ENCODE assay signal across 12 mouse cellular contexts in genomic region chr6:15727681-15728410, GRCm38 (mm10). TPM values are rescaled to one million over a fixed set of nuclear protein-coding genes. Genes with fewer than 3 reads are reported as not detected.
DNase-seq lines count a peak whose midpoint lies in the region; ATAC-seq and TF ChIP-seq lines count a peak whose summit lies in the region.
"Had no signal": no experiment of that assay in that cellular context is flagged by ENCODE, and none has a peak within 500 bp of the region (broad histone marks: within the 10 kb centered on the region; RNA-seq: fewer than 3 reads in every experiment).

No protein-coding gene starts in this region.

- H3K36me3 ChIP-seq in stomach, embryonic 14.5 days (ENCODE audit: control insufficient read depth, insufficient read depth, low read length): no peaks in the 10 kb centered on the region
- no peaks in the 10 kb centered on the region for H3K36me3 ChIP-seq in stomach, postnatal 0 days (ENCODE audit: control insufficient read depth, insufficient read depth, low read length)
- H3K36me3 ChIP-seq in kidney, embryonic 16.5 days (ENCODE audit: insufficient read depth, low read length): no peaks in the 10 kb centered on the region

- no peaks in the 10 kb centered on the region for H3K27me3 ChIP-seq in stomach, embryonic 14.5 days (ENCODE audit: control insufficient read depth, insufficient read depth, low read length)
- H3K27me3 ChIP-seq in stomach, postnatal 0 days (ENCODE audit: control insufficient read depth, insufficient read depth, low read length): no peaks in the 10 kb centered on the region
- H3K27me3 ChIP-seq in kidney, embryonic 16.5 days (ENCODE audit: insufficient read depth, low read length): no peaks in the 10 kb centered on the region
- H3K27me3 ChIP-seq: CH12.LX had no signal

- no peak for ATAC-seq in stomach, embryonic 14.5 days (ENCODE audit: insufficient number of reproducible peaks, insufficient read depth, low FRiP score, low read depth)
- ATAC-seq in stomach, postnatal 0 days (ENCODE audit: low FRiP score, low TSS enrichment): no peak
- ATAC-seq in kidney, embryonic 16.5 days (ENCODE audit: low FRiP score, low TSS enrichment): peak; percentile 79
- ATAC-seq: intestine, postnatal 0 days had no signal

- no peak for TF ChIP-seq EP300 in stomach, postnatal 0 days (optimal IDR thresholded peaks at IDR 0.05)

- no peak overlapping the region for H3K4me3 ChIP-seq in gastrocnemius, adult 2 months
- H3K4me3 ChIP-seq in stomach, embryonic 14.5 days (ENCODE audit: low read depth, low read length): no peak overlapping the region
- no peak overlapping the region for H3K4me3 ChIP-seq in stomach, postnatal 0 days (ENCODE audit: low read depth, low read length)
- no peak overlapping the region for H3K4me3 ChIP-seq in kidney, embryonic 16.5 days (ENCODE audit: low read length)

- WGBS in stomach, embryonic 14.5 days: 50% methylated on average over 4 of the region's 4 CpGs
- WGBS in stomach, postnatal 0 days: 37% methylated on average over 4 of the region's 4 CpGs
- 37% methylated on average over 4 of the region's 4 CpGs for WGBS in kidney, embryonic 16.5 days

- H3K9ac ChIP-seq in stomach, embryonic 14.5 days (replicated peaks; ENCODE audit: low read depth, low read length): no peak overlapping the region
- no peak overlapping the region for H3K9ac ChIP-seq in stomach, postnatal 0 days (ENCODE audit: low read length)
- no peak overlapping the region for H3K9ac ChIP-seq in kidney, embryonic 16.5 days (replicated peaks; ENCODE audit: low read length)

- no peak for TF ChIP-seq CTCF in gastrocnemius, adult 2 months (IDR thresholded peaks at IDR 0.05)
- no peak for TF ChIP-seq CTCF in stomach, postnatal 0 days (IDR thresholded peaks at IDR 0.05; ENCODE audit: low read depth)

- no peaks in the 10 kb centered on the region for H3K9me3 ChIP-seq in stomach, embryonic 14.5 days (ENCODE audit: control insufficient read depth, low read depth, low read length)
- no peaks in the 10 kb centered on the region for H3K9me3 ChIP-seq in stomach, postnatal 0 days (ENCODE audit: control insufficient read depth, low read length)
- H3K9me3 ChIP-seq in kidney, embryonic 16.5 days (ENCODE audit: low read length): no peaks in the 10 kb centered on the region

- peak overlapping the region; percentile 68 for H3K27ac ChIP-seq in gastrocnemius, adult 2 months
- 0 out of 2 replicates have a peak overlapping the region, but pooled peaks have one; percentile 2 for H3K27ac ChIP-seq in stomach, embryonic 14.5 days (ENCODE audit: low read length)
- H3K27ac ChIP-seq in stomach, postnatal 0 days (replicated peaks): no peak overlapping the region
- H3K27ac ChIP-seq in kidney, embryonic 16.5 days (ENCODE audit: low read length): peak overlapping the region; percentile 77

- peaks cover 20% of the 10 kb centered on the region; the same call in 1 of the 2 replicates for H3K4me1 ChIP-seq in stomach, embryonic 14.5 days (ENCODE audit: control insufficient read depth, insufficient read depth, low read length)
- H3K4me1 ChIP-seq in stomach, postnatal 0 days (replicated peaks; ENCODE audit: control insufficient read depth, insufficient read depth): no peaks in the 10 kb centered on the region; the same call in 1 of the 2 replicates
- H3K4me1 ChIP-seq in kidney, embryonic 16.5 days (ENCODE audit: insufficient read depth, low read length): peaks cover 38% of the 10 kb centered on the region

- DNase-seq in gastrocnemius, adult 2 months: peak; percentile 40
- DNase-seq in gastrocnemius, postnatal 25 days: no peak
- DNase-seq in stomach, postnatal 0 days (ENCODE audit: low spot score): no peak
- DNase-seq in cerebellum, adult 9-10 months: no peak
- no peak for DNase-seq in layer of hippocampus, adult 9-11 months
- no peak for DNase-seq in retina, postnatal 1 day
- DNase-seq: thymus, adult 18-20 months had no signal

- no peak overlapping the region for H3K4me2 ChIP-seq in stomach, embryonic 14.5 days (replicated peaks; ENCODE audit: low read depth, low read length)
- no peak overlapping the region for H3K4me2 ChIP-seq in stomach, postnatal 0 days (replicated peaks; ENCODE audit: low read depth)
- 0 out of 2 replicates have a peak overlapping the region, but pooled peaks have one; percentile 18 for H3K4me2 ChIP-seq in kidney, embryonic 16.5 days (replicated peaks; ENCODE audit: low read depth, low read length)
- H3K4me2 ChIP-seq: liver, embryonic 11.5 days had no signal

- intact Hi-C loops in gastrocnemius, adult 2 months (cut with DNase I): no loop called here

RNA-seq across cellular contexts. Expression of gene Mdfic, which starts 7.4 kb away (rescaled TPM):
- total RNA-seq in gastrocnemius, adult 2 months (2021): 1 to 10 TPM; 8.9 to 9.4 TPM
- total RNA-seq in gastrocnemius, postnatal 25 days (2021): 10 to 100 TPM in 1 of 2 experiments, 1 to 10 TPM in 1; 9.3 to 10.5 TPM
- polyA plus RNA-seq in stomach, embryonic 14.5 days (2014; fragmentation: Nextera tagmentation; extraction: Ambion mirVana): 12.7 and 15.6 TPM in 2 replicates
- 4.0 and 4.5 TPM in 2 replicates for polyA plus RNA-seq in stomach, postnatal 0 days (2015; fragmentation: Nextera tagmentation; extraction: Ambion mirVana)
- 5.3 and 5.7 TPM in 2 replicates for polyA plus RNA-seq in kidney, embryonic 16.5 days (2015; fragmentation: Nextera tagmentation; extraction: Ambion mirVana)
